Mouse (Mus musculus) E14TG2a.4 (cell line): Measurements from ENCODE around the gene Smcr8.

Source experiments
- CTCF ChIP-seq: conservative IDR thresholded peaks from 2 replicates; pipeline ENCODE4 v1.5.1; 2014; ENCODE audit warnings: low read length
- NANOG ChIP-seq: IDR thresholded peaks from 2 replicates; pipeline ENCODE4 v1.6.1; 2014; ENCODE audit warnings: borderline replicate concordance, low read length, mixed read lengths
- POU5F1 ChIP-seq: IDR thresholded peaks from 2 replicates; pipeline ENCODE4 v1.6.1; 2014; ENCODE audit warnings: low read length, borderline replicate concordance

GRCm38 (mm10) chr11:60828903-60829302, 51.6 kb downstream of the Smcr8 start:
- TF ChIP-seq CTCF: no peak
- no peak for TF ChIP-seq NANOG
- no peak for TF ChIP-seq POU5F1
